Mouse (Mus musculus): ENCODE data around the gene Cwc22.
A peak's percentile ranks its signal among the peaks of the same experiment; 100 is the strongest.

Cwc22 gene

DNA sequence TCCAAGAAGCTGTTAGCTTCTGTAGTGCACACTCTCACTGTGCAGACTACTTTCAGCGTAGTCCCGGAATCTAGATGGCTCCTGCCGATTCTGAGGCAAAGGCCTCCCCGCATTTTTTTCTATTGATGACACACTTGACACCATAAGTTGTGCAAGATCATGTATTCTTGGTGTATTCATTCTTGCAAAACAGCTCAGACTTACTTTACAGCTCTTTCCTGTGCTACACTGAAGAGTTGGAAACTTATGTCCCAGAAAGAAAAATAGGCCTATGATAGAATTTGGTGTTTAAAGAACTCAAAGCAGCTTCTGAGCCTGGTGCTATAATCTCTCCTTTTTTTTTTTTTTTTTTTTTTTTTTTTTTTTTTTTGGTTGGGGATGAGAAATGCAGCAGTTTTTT, 23.8 kb upstream of the Cwc22 start:
- DNase-seq, result no peak

DNA sequence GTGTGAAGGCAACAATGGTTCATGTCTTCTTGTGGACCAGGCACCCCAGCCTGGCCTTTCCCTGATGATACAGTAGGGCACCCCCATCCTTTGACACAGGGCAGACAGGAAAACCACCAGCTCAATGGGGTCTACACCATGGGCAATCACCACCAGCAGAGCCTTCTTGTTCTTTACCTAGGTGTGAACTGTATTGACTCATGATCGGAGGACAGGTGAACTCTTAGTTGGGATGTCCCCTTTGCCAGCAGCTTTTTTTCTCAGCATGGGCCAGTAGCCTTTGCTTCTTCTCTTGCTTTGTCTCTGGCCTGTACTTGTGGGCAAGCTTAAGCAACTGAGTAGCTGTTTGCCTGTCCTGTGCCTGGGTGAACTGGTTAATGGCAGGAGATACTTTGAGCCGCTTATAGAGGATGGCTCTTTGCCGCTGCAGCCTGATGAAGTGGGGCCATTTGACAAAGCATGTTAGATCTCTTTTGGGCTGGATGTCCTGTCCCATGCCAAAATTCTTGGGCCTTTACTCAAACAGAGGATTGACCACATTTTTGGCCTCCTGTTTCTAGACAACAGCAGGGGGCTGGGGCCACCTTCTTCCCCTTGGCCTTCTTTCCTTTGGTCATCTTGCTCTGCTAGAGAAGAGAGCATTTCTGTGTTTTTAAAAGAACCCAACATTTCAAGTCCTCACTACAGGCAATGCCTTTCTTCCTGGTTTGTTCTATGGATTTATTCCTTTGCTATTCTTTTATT, 16.4 kb upstream of the Cwc22 start:
- no peak for DNase-seq

- DNase-seq, result no peak
Observed at GRCm38 (mm10) chr2:77961256-77961655, 15.1 kb upstream of the Cwc22 start.

GRCm38 (mm10) chr2:77960711-77961110, 14.5 kb upstream of the Cwc22 start:
- DNase-seq, result no peak

DNA sequence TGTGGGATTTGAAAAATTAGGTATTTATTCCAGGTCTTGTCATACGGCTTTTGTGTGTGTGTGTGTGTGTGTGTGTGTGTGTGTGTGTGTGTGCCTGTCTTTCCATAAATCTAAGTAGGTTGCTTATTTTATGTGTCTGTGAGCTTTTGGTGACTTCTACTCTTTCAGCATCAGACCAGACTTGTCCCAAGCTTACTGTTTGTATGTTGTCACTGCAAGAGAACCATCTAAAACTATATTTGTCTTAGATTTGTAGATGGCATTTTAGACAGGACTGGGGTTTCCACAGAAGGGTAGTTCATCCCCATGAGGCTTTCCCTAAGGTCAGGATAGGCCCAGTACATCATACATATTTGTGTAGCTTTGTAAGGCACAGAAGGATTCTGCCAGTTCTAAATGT, 13.2 kb upstream of the Cwc22 start:
- DNase-seq, result no peak

DNA sequence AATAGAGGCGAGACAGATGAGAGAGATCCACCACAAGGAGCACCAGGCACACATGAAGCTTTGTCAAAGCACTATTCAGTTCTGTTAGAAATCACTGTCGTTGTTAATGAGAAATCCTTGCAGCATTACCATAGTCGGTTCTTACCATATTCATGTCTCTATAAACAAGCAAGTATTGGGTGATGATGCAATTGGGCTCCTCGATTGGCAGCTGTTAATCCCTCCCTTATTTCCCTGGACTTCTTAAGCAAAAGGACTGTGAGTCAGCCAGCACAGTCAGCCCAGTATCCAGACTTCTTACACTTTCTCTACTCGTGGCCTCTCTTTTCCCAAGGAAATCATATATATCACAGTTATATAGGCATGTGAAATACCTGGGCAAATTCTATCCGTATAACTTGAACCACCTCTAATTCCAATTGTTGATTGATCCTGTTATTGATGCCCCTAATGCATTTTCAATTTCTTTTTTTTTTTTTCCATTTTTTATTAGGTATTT, 5.3 kb upstream of the Cwc22 start:
- DNase-seq, result no peak

GRCm38 (mm10) chr2:77950111-77950510, 3.9 kb upstream of the Cwc22 start:
- no peak for DNase-seq

DNA sequence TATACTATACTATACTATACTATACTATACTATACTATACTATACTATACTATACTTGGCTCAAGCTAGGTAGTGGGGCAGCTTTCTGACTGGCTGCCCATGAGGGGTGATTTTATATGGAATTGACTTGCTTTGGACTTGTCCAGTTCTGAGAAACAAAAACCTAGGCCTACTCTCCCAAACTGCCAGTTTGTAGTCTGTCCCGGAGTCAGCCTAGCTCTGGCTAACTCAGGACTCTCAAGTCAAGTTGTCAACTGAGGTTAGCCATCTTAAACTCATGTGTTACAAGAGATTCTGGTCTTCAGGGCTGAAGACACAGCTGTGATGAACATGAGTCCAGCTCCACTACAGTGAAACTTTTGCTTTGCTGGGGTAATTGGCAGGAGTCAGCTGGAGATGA, 3.3 kb upstream of the Cwc22 start:
- no peak for DNase-seq

DNA sequence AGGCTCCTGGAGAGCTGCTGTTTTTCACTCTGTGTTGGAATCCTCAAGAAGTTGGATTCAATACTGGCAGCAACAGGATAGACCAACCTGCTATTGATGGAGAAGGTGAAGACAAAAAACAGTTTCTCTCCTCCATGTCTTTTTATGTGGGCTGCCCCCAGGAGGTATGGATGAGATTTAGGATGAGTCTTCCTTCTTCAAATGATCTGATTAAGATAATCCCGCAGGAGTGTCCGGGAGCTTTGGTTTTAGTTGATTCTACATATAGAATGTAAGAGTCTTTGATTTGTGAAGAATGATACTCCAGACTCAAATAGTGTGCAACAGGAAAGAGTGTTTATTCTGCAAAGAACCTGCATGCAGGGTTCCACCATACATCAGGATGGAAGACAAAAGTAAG, 2.7 kb upstream of the Cwc22 start:
- no peak for DNase-seq

- no peak for DNase-seq
Observed at GRCm38 (mm10) chr2:77948126-77948525, 2.0 kb upstream of the Cwc22 start.

- DNase-seq, result no peak
Observed at GRCm38 (mm10) chr2:77947161-77947870, 1.1 kb upstream of the Cwc22 start.

GRCm38 (mm10) chr2:77944860-77945595, 1.1 kb downstream of the Cwc22 start:
- peak; percentile 11 for DNase-seq

GRCm38 (mm10) chr2:77944281-77944680, 1.9 kb downstream of the Cwc22 start:
- no peak for DNase-seq

GRCm38 (mm10) chr2:77941944-77942343, 4.2 kb downstream of the Cwc22 start:
- no peak for DNase-seq

GRCm38 (mm10) chr2:77938317-77938716, 7.9 kb downstream of the Cwc22 start:
- no peak for DNase-seq

DNA sequence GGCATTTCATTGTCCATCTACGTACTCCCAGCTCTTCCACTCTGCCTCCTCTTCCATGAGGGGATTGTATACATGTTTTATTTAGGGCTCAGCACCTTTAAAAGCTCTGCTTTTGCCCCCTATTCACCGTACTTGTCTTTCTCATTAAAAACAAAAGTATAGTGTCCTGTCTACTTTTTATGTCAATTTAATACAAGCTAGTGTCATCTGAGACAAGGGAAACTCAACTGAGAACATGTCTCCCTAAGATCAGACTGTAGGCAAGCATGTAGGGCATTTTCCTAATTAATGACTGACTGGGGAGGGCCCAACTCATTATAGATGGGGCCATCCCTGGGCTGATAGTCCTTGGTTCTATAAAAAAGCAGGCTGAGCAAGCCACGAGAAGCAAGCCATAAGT, 8.4 kb downstream of the Cwc22 start:
- DNase-seq, result no peak

GRCm38 (mm10) chr2:77934138-77934537, 12.0 kb downstream of the Cwc22 start:
- no peak for DNase-seq

GRCm38 (mm10) chr2:77933630-77934029, 12.5 kb downstream of the Cwc22 start:
- DNase-seq, result no peak

- no peak for DNase-seq
Observed at GRCm38 (mm10) chr2:77931958-77932357, 14.2 kb downstream of the Cwc22 start.

- DNase-seq, result no peak
Observed at GRCm38 (mm10) chr2:77928352-77928751, 17.8 kb downstream of the Cwc22 start.

DNA sequence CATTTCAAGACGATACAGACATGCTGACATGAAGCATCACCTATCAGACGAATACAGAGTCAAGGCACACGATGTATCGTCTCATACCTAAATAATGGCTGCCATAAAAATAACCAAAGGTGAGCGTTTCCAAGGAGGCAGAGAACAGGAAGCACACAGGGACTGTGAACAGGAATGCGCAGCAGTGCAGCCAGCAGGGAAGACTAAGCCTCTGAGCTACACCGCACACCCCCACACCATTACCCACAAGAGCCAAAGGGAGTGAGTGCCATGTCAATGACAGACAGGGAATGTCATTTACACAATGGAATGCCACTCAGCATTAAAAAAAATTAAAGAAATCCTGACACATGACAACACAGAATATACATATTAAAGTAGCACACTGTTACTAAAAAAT, 19.7 kb downstream of the Cwc22 start:
- DNase-seq, result no peak

DNA sequence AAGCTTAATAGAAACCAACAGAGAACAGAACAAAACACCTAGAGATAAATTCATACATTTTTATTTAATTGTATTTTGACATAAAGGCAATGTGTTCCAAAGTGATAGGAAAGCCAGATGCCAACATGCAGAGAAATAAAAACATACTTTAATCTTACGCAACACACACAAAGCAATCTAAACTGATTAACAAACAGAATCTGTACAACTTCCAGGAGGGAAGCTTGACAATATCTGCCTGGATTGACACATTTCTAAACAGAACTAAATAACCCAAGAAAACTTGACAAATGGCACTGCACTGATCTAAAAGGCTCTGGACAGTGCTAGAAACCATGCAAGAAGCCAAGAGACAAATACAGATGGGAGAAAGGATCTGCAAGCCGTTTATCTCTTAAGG, 20.2 kb downstream of the Cwc22 start:
- DNase-seq, result no peak

- DNase-seq, result no peak
Observed at GRCm38 (mm10) chr2:77925187-77925924, 20.8 kb downstream of the Cwc22 start.
